Mouse (Mus musculus) granulocyte monocyte progenitor cell, adult 5-6 weeks (primary cell): Measurements from ENCODE around the gene Zfp872. TPM values are rescaled to one million over a fixed set of nuclear protein-coding genes. Genes with fewer than 3 reads are reported as not detected.

ENCODE experiments used
- total RNA-seq, 2 experiments: library from RNA; stranded (forward) in 1 of 2; stranded (reverse) in 1 of 2; fragments of 200-712, 200-1000 nt in 1 of 2; fragments of >200 nt in 1 of 2; fragmentation: Nextera tagmentation in 1 of 2; gene quantifications; 2 replicates each; pipeline ENCODE4 v1.2.3; 2014 to 2017

The Zfp872 gene
- total RNA-seq, 2 experiments from 2014 or later = not detected

Other genes starting within 250 kb of the Zfp872 start
- gene Swsap1, start 232.3 kb upstream of the Zfp872 start, total RNA-seq (2014; fragmentation: Nextera tagmentation) = 7.8 and 9.9 TPM in 2 replicates
- gene Swsap1, start 232.3 kb upstream of the Zfp872 start, total RNA-seq (2017) = 7.6 and 8.2 TPM in 2 replicates
- 0.21 and 0.41 TPM in 2 replicates for gene Epor, start 224.6 kb upstream of the Zfp872 start, total RNA-seq (2014; fragmentation: Nextera tagmentation)
- gene Epor, start 224.6 kb upstream of the Zfp872 start, total RNA-seq (2017) = 0.77 TPM in 1 of 2 replicates, not detected in the other
- gene Rgl3, start 198.6 kb upstream of the Zfp872 start, total RNA-seq (2014; fragmentation: Nextera tagmentation) = not detected in 2 replicates
- not detected in 2 replicates for gene Rgl3, start 198.6 kb upstream of the Zfp872 start, total RNA-seq (2017)
- gene Ccdc151, start 185.5 kb upstream of the Zfp872 start, total RNA-seq (2014; fragmentation: Nextera tagmentation) = not detected in 2 replicates
- not detected in 2 replicates for gene Ccdc151, start 185.5 kb upstream of the Zfp872 start, total RNA-seq (2017)
- 61.4 and 68.4 TPM in 2 replicates for gene Prkcsh, start 185.3 kb upstream of the Zfp872 start, total RNA-seq (2014; fragmentation: Nextera tagmentation)
- 127 and 144 TPM in 2 replicates for gene Prkcsh, start 185.3 kb upstream of the Zfp872 start, total RNA-seq (2017)
- not detected in 2 replicates for gene Elavl3, start 136.1 kb upstream of the Zfp872 start, total RNA-seq (2014; fragmentation: Nextera tagmentation)
- gene Elavl3, start 136.1 kb upstream of the Zfp872 start, total RNA-seq (2017) = 0.31 TPM in 1 of 2 replicates, not detected in the other
- gene Gm49318, start 116.8 kb upstream of the Zfp872 start, total RNA-seq (2014; fragmentation: Nextera tagmentation) = not detected in 2 replicates
- gene Gm49318, start 116.8 kb upstream of the Zfp872 start, total RNA-seq (2017) = not detected in 2 replicates
- gene Zfp653, start 116.7 kb upstream of the Zfp872 start, total RNA-seq (2014; fragmentation: Nextera tagmentation) = 6.2 and 8.7 TPM in 2 replicates
- gene Zfp653, start 116.7 kb upstream of the Zfp872 start, total RNA-seq (2017) = 5.8 and 9.3 TPM in 2 replicates
- 21.1 and 29.5 TPM in 2 replicates for gene Ecsit, start 102.7 kb upstream of the Zfp872 start, total RNA-seq (2014; fragmentation: Nextera tagmentation)
- gene Ecsit, start 102.7 kb upstream of the Zfp872 start, total RNA-seq (2017) = 28.2 and 30.3 TPM in 2 replicates
- not detected in 2 replicates for gene Cnn1, start 88.9 kb upstream of the Zfp872 start, total RNA-seq (2014; fragmentation: Nextera tagmentation)
- not detected in 2 replicates for gene Cnn1, start 88.9 kb upstream of the Zfp872 start, total RNA-seq (2017)
- gene Elof1, start 70.9 kb upstream of the Zfp872 start, total RNA-seq (2014; fragmentation: Nextera tagmentation) = 93.9 and 132 TPM in 2 replicates
- gene Elof1, start 70.9 kb upstream of the Zfp872 start, total RNA-seq (2017) = 47.3 and 56.3 TPM in 2 replicates
- gene Acp5, start 52.4 kb upstream of the Zfp872 start, total RNA-seq (2014; fragmentation: Nextera tagmentation) = 3.9 and 4.7 TPM in 2 replicates
- 1.6 and 4.6 TPM in 2 replicates for gene Acp5, start 52.4 kb upstream of the Zfp872 start, total RNA-seq (2017)
- 17.3 and 28.7 TPM in 2 replicates for gene Pigyl, start 31.2 kb upstream of the Zfp872 start, total RNA-seq (2014; fragmentation: Nextera tagmentation)
- 26.6 and 29.3 TPM in 2 replicates for gene Pigyl, start 31.2 kb upstream of the Zfp872 start, total RNA-seq (2017)
- gene Zfp809, start 37.6 kb downstream of the Zfp872 start, total RNA-seq (2014; fragmentation: Nextera tagmentation) = 50.6 and 54.9 TPM in 2 replicates
- 20.4 and 27.2 TPM in 2 replicates for gene Zfp809, start 37.6 kb downstream of the Zfp872 start, total RNA-seq (2017)
- 1.3 and 3.1 TPM in 2 replicates for gene Zfp599, start 71.8 kb downstream of the Zfp872 start, total RNA-seq (2014; fragmentation: Nextera tagmentation)
- 8.9 and 10.3 TPM in 2 replicates for gene Zfp599, start 71.8 kb downstream of the Zfp872 start, total RNA-seq (2017)
- gene Zfp810, start 119.6 kb downstream of the Zfp872 start, total RNA-seq (2014; fragmentation: Nextera tagmentation) = 10.4 and 17.4 TPM in 2 replicates
- gene Zfp810, start 119.6 kb downstream of the Zfp872 start, total RNA-seq (2017) = 9.4 and 16.3 TPM in 2 replicates
- 40.1 and 40.4 TPM in 2 replicates for gene Anln, start 201.1 kb downstream of the Zfp872 start, total RNA-seq (2014; fragmentation: Nextera tagmentation)
- 55.3 and 59.9 TPM in 2 replicates for gene Anln, start 201.1 kb downstream of the Zfp872 start, total RNA-seq (2017)
- 2.1 TPM in 1 of 2 replicates, not detected in the other for gene 9530077C05Rik, start 223.4 kb downstream of the Zfp872 start, total RNA-seq (2014; fragmentation: Nextera tagmentation)
- 2.0 and 2.1 TPM in 2 replicates for gene 9530077C05Rik, start 223.4 kb downstream of the Zfp872 start, total RNA-seq (2017)